Mouse (Mus musculus): Measurements from ENCODE around the gene Zfpl1.

Gene Zfpl1

DNA sequence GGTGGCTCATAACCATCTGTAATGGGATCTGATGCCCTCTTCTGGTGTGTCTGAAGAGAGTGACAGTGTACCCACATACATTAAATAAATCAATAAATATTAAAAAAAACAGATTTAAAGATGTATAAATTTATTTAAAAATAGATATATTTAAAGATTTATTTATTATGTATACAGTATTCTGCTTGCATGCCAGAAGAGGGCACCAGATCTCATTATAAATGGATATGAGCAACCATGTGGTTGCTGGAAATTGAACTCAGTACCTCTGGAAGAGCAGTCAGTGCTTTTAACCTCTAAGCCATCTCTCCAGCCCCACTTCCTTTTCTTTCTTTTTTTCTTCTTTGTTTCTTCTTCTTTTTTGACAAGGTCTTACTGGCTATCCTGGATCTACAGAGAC lies 44.8 kb downstream of the Zfpl1 start:
- in situ Hi-C loops (cut with MboI; ENCODE audit: low pct_unique_long_range_greater_than_20kb in 1 of 2, low sequenced_read_pairs in 2 of 2, unreplicated experiment in 1 of 2) = no loop called here

DNA sequence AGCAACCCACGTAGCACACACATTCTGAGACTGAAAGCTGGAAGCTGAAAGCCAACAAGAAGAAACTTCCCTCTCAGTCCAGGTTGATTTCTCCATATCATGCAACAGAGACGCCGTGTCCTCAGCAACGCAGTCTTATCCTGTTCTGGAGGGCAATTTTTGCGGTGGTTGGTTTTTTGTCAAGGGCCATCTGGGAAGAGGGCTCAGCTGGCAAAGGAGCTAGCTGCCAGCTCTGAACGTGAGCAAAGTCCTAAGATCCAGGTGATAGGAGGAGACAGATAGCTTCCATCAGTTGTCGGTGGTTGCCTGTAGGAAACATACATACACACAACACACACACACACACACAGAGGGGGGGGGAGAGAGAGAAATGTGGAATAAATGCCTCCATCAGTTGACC lies 46.4 kb downstream of the Zfpl1 start:
- in situ Hi-C loops (cut with MboI; ENCODE audit: low pct_unique_long_range_greater_than_20kb in 1 of 2, low sequenced_read_pairs in 2 of 2, unreplicated experiment in 1 of 2) = loop anchor here in 1 of 2 experiments (5.0 kb wide), 1 partner anchor 89 kb away; the partner anchor contains the start of gene Snx15

DNA sequence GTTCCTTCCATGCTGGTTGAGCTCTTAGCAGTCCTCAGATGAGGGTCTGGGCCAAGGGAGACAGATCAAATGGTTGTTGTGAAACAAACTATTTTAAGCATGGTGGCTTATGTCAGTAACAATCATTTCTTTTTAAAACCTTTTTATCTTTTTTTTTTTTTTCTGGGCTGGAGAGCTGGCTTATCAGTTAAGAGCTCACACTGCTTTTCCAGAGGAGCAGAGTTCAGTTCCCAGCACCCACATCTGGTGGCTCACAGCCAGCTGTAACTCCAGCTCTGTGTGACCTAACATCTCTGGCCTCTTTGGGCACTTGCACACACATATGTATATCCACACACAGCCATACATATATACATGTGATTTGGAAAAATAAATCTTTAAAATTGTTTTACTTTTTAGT lies 47.1 kb downstream of the Zfpl1 start:
- in situ Hi-C loops (cut with MboI; ENCODE audit: low pct_unique_long_range_greater_than_20kb in 1 of 2, low sequenced_read_pairs in 2 of 2, unreplicated experiment in 1 of 2) = loop anchor here in 1 of 2 experiments (5.0 kb wide), 1 partner anchor 90 kb away; the partner anchor contains the start of gene Snx15

DNA sequence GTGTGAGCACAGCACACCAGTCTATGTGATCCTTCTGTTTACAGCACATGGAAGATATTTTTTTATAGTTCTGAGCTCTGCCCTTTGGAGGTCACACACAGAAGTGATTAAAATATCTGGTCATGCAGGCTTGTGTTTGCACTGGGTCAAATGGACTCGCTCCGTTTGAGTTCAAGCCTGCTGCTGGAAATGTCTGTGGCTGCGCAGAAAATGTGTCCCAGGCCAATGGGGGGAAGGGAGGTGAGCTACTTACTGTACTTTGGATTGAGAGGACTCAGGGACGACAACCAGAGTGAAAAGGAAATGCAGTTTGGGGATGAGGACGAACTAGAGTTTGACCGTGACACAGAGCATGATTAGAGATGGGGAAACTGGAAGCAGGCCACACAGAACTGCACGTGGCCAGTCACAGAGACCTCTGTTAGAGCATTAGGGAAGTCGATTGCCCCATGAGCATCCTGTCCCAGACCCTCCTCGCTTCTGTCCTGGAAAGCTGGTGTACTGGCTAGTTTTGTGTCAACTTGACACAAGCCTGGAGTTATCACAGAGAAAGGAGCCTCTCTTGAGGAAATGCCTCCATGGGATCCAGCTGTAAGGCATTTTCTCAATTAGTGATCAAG lies 48.7 kb downstream of the Zfpl1 start:
- in situ Hi-C loops (cut with MboI; ENCODE audit: low pct_unique_long_range_greater_than_20kb in 1 of 2, low sequenced_read_pairs in 2 of 2, unreplicated experiment in 1 of 2) = loop anchor here in 1 of 2 experiments (5.0 kb wide), 1 partner anchor 91 kb away; the partner anchor contains the start of gene Snx15

Data from mouse embryonic stem cell (cell line).